Mouse (Mus musculus): ENCODE data around the gene Kif22. TPM values are rescaled to one million over a fixed set of nuclear protein-coding genes. Genes with fewer than 3 reads are reported as not detected.
A peak's percentile ranks its signal among the peaks of the same experiment; 100 is the strongest.
"Not testable (repeated sequence)": the region's sequence is repeated elsewhere in the genome, so short reads cannot be mapped to it uniquely, and the experiment has no call there.

Kif22 gene
- total RNA-seq (2018; cell fraction: chromatin; rRNA removed): 10 to 100 TPM in 4 of 26 experiments, 1 to 10 TPM in 21, under 1 TPM in 1; 0.95 to 20.4 (median 5.0) TPM
- total RNA-seq (2018; cell fraction: cytosol; rRNA removed): 1 to 10 TPM; 1.0 to 4.7 (median 1.8) TPM
- 10 to 100 TPM in 2 of 26 experiments, 1 to 10 TPM in 20, under 1 TPM in 4; 0.54 to 13.6 (median 3.4) TPM for total RNA-seq (2018; cell fraction: nucleus; rRNA removed)
- polyA plus RNA-seq (2018): 1.8 to 5.1 TPM (median 4.4 TPM) in 3 replicates

DNA sequence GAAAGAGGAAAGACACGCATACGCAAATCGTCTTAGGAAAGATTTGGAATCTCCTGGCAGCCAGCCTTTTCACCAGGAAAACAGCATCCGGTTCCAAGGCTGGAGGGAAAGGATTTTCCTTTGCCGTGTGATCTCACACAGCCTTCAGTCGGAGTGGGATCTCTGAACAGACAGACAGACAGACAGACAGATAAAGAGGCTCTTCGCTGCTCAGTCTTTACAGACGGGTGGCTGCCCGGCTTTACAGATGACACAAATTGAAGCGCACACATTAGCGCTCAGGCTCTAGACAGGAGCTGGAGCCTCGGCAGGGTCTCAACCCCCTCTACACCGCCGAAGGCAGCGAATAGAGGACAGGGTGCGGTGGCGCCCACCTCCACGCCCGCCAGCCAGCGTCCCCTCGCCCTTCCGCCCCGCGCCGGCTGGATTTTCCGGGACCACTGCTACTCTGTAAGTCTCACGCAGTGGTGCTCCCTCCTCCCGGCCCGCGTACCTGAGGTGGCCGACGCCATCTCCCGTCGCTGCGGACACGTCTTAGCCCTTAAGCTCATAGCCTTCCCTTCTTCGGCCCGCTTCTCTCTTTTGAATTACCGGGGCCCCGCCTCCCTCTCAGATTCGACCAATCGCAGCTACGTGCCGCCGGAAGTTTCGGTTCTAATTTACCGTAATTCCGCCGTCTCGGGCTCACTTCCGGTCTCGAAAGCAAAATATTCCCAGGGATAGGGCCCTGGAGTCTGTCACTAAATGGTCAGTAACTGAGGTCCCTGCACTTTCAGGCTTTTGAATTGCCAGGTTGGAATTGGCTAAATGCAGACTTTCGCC lies at the start of gene Kif22:
Gene Kif22, minus strand, starts transcription at position 621 of the 822 bp plus-strand sequence.
- Histone ChIP-seq H3K36me3 (ENCODE audit: inconsistent target) (no peaks in the 10 kb centered on the region), H3K4me3 (ENCODE audit: inconsistent target) (peak within 1 kb of the TSS; percentile 72), H3K79me2 (ENCODE audit: inconsistent target) (peaks cover 52% of the 10 kb centered on the region), H3K27ac (peak within 1 kb of the TSS; percentile 51)
- under 1% methylated on average over 53 of the region's 53 CpGs for WGBS (ENCODE audit: missing documents)

DNA sequence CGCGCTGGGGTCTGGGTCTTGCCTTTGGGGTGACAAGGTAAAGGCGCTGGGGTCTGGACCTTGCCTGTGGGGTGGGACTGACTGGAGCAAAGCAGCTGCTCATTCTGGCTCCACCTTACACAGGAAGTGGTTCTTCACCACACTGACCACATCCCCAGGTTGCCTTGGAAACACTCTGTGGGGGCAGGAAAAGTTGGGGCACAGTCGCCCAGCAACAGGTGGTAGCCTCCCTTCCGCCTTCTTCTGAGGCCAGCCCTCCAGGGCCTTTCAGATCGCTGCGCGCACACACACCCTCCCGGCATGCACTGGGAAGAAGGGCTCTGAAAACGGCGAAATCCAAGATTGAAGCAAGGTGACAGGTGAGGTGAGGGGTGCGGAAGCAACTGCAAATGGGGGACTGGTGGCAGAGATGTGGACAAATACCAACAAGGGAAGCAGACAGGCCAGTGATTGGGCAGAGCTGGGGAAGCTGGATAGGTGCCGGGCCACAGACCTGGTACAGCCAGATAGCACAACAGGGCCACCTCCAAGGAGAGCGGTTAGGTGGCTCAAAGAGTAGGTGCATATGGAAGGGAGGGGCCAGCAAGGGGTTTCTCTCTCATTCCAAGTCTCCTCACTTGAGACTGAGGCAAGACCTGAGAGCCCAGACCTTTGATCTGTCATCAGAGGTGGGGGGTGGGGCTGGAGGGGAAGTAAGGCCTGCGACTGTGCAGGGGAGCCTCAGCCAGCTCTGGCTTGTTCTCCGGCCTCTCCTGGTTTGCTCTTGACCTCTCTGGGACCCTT lies 49.0 kb upstream of the Kif22 start, which contains the start of gene AI467606:
Gene AI467606, plus strand, starts transcription at position 246 of the 783 bp plus-strand sequence.
- H3K36me3 ChIP-seq (ENCODE audit: inconsistent target): peaks cover 11% of the 10 kb centered on the region; the same call in 1 of the 2 replicates
- peak within 1 kb of the TSS; percentile 86 for H3K27ac ChIP-seq
- H3K4me3 ChIP-seq (ENCODE audit: inconsistent target): peak within 1 kb of the TSS; percentile 87
- peaks cover 26% of the 10 kb centered on the region for H3K79me2 ChIP-seq (ENCODE audit: inconsistent target)
- 1% methylated on average over 16 of the region's 16 CpGs for WGBS (ENCODE audit: missing documents)

DNA sequence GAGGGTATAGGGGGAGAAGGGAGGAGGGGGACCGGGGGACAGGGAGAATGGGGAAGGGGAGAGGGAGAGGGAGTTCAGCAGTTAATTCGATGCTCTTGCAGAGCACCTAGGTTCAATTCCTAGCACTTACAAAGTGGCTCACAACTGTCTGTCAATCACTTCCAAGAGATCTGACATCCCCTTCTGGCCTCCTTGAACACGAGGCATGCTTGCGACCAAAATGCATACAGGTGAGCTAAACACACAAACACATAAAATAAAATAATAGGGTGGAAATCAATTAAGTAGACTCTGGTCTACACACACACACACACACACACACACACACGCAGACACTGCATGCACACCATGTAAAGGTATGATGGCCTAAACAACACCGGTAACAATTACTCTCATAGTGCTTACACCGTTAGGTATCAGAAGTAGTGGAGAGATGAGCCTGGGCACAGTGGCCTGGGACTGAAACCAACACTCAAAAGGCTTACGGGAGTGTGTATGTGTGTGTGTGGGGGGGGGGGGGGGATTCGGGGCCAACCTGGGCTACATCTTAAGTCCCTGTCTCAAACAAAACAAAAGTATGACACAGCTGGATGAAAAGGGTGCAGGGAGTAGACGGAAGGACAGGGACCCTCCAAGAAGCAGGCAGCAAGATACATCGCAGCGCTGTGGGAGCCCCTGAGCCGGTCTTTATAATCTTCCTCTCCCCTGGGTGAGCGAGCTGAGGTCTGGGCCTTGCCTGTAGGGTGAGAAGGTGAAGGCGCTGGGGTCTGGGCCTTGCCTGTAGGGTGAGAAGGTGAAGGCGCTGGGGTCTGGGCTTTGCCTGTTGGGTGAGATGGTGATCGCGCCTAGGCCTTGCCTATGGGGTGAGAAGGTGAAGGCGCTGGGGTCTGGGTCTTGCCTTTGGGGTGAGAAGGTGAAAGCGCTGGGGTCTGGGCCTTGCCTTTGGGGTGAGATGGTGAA lies 48.2 kb upstream of the Kif22 start:
- Histone ChIP-seq H3K4me3 (ENCODE audit: inconsistent target) (peak overlapping the region; percentile 87), H3K79me2 (ENCODE audit: inconsistent target) (peaks cover 26% of the 10 kb centered on the region), H3K27ac (peak overlapping the region; percentile 86), H3K36me3 (ENCODE audit: inconsistent target) (peaks cover 11% of the 10 kb centered on the region; the same call in 1 of the 2 replicates)
- 35% methylated on average over 20 of the region's 20 CpGs for WGBS (ENCODE audit: missing documents)

DNA sequence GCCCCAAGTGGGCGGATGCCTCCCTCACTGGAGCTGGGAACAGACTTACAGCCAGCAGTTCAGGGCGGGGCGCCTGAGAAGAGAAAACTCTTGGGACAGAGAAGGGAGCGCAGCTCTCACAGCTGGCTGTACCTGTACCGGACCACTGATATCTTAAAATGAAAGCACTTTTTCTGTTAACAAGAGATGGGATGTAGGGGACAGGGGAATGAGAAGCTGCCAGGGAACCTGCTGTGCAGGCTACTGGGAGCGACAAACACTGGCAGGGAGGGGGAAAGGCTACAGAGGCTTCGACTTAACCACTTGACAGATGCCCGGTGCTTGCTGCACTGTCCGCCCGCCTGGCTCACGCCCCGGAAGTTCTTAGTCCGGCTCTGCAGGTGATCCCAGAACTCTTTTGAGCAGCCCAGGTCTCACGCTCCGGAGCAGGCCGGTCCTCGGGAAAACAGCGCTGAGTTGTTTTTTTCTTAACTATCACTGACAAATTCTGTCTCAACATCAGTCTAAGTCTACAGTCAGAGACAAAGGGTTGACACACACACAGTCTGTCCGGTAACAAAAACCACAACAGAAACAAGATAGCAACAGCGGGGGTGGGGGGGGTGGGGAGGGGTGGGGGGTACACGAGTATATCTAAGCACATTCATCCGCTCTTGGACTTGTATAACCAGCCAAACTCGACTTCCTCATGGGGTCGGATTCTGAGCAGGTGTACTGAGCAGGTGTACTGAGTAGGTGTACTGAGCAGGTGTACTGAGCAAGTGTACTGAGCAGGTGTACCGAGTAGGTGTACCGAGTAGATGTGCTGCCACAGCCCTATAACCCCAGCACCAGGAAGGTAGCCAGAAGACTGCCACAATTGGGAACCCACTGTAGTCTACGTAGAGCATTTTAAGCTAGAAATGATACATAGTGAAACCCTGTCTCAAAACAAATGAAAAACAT lies 46.9 kb upstream of the Kif22 start:
- WGBS (ENCODE audit: missing documents): 25% methylated on average over 27 of the region's 27 CpGs
- peaks cover 26% of the 10 kb centered on the region for H3K79me2 ChIP-seq (ENCODE audit: inconsistent target)
- H3K4me3 ChIP-seq (ENCODE audit: inconsistent target): no peak overlapping the region
- H3K36me3 ChIP-seq (ENCODE audit: inconsistent target): peaks cover 11% of the 10 kb centered on the region; the same call in 1 of the 2 replicates
- H3K27ac ChIP-seq: no peak overlapping the region

DNA sequence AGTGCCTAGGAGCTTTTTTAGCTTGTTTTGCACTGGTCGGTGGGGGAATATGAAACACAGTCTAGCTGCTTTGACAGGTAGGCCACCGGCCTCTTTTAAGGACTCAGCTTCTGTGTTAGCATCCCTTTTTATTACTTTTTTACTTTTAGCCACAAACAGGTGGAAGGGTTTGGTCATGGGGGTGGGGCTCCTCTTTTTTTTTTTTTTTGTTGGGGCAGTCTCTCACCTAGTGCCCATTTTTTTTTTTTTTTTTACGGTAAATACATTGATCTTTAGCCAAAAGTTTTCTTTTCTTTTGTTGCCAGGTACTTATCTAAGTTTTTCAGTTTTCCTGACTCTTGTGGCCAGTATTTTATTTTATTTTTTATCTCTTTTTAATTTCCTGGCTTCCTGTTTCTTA lies 45.8 kb upstream of the Kif22 start:
- 82% methylated on average over 2 of the region's 3 CpGs for WGBS (ENCODE audit: missing documents)
- H3K4me3 ChIP-seq (ENCODE audit: inconsistent target): no peak overlapping the region
- H3K79me2 ChIP-seq (ENCODE audit: inconsistent target): peaks cover 18% of the 10 kb centered on the region
- no peak overlapping the region for H3K27ac ChIP-seq
- peaks cover 7% of the 10 kb centered on the region; the same call in 1 of the 2 replicates for H3K36me3 ChIP-seq (ENCODE audit: inconsistent target)

DNA sequence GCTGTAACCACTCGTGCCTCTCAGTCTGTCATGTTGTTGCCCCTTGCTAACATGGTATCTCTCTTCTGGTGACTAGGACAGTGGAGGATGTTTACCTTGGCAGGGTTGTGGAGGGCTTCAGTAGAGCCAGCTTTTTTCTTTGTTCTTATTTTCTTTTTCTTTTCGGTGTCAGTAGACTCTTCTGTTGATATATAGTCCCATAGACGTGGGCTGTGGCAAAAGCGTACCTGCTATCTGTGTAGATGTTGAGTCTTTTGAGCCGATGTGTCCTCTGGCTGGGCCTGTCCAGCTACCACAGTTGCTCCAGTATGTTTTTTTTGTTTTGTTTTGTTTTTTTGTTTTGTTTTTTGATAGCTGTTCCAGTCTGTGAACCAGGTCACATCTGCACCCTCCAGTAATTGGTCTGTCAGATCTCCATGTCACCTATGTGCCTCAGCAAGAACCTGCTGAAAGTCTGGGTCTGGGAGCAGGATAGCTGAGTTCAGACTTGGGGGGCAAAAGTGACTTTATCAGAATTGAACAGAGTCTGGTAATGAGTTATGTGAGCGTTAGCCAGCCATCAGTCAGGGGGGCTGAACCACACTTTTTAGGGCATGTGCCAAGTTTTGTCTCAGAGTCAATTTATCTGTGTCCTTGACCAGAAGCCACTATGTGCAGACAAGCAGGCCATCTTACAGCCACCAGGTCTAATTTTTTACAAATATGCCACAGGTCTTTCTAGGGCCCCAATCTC lies 45.2 kb upstream of the Kif22 start, which contains the start of gene Zg16:
Gene Zg16, minus strand, starts transcription at position 51 of the 733 bp plus-strand sequence.
- not testable (repeated sequence) for H3K4me3 ChIP-seq (ENCODE audit: inconsistent target); H3K36me3 ChIP-seq (ENCODE audit: inconsistent target); H3K27ac ChIP-seq
- WGBS (ENCODE audit: missing documents): 95% methylated on average over 6 of the region's 6 CpGs
- peaks cover 11% of the 10 kb centered on the region for H3K79me2 ChIP-seq (ENCODE audit: inconsistent target)

DNA sequence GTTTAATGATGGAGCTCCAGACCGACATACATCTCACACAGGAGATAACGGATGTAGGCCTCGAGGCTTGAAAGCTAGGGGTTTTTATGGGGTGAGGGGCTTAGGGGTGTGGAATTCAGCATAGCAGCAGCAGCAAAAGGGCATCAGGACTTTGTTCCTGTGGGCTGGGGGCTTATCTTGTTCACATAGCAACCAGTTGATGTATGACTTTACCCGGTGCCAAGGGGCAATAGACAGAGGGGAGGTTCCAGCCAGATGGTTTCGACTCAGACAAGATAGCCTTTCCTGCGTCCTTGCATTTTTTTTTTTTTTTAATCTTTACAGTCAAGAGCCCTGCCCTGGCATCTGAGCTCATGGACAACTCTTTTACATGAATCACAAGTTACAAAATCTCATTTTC lies 43.5 kb upstream of the Kif22 start:
- H3K79me2 ChIP-seq (ENCODE audit: inconsistent target); H3K4me3 ChIP-seq (ENCODE audit: inconsistent target); H3K27ac ChIP-seq; H3K36me3 ChIP-seq (ENCODE audit: inconsistent target): not testable (repeated sequence)
- WGBS (ENCODE audit: missing documents): 92% methylated on average over 5 of the region's 6 CpGs

DNA sequence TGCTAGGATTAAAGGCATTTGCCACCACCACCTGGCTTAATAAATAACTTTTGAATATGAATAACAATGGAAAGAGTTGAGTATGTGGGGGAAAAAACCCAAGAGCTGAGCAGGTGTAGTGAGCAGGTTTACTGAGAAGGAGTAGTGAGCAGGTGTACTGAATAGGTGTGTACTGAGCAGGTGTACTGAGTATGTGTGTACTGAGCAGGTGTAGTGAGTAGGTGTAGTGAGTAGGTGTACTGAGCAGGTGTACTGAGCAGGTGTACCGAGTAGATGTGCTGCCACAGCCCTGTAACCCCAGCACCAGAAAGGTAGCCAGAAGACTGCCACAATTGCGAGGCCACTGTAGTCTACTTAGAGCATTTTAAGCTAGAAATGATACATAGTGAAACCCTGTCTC lies 42.5 kb upstream of the Kif22 start:
- Histone ChIP-seq H3K4me3 (ENCODE audit: inconsistent target) (no peak overlapping the region), H3K79me2 (ENCODE audit: inconsistent target) (no peaks in the 10 kb centered on the region), H3K27ac (no peak overlapping the region), H3K36me3 (ENCODE audit: inconsistent target) (no peaks in the 10 kb centered on the region)
- 80% methylated on average over 1 of the region's 2 CpGs for WGBS (ENCODE audit: missing documents)

DNA sequence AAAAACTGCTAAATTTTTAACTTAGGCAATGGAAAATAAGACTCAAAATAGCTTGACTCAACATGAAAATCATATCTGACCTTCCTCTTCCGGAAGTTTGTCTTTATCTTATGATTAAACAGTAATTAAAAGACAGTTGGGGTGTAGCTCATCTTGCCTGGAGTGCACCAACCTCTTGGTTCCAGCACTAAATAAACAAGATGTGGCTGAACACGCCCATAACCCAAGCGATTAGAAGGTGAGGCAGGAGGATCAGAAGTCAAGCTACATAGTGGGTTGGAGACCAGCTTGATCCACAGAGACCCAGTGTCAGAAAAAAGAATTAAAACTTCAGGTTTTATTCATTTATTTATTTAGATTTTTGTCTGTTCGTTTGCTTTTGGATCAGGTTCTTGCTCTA lies 41.4 kb upstream of the Kif22 start:
- Histone ChIP-seq H3K4me3 (ENCODE audit: inconsistent target) (no peak overlapping the region), H3K27ac (no peak overlapping the region), H3K79me2 (ENCODE audit: inconsistent target) (no peaks in the 10 kb centered on the region), H3K36me3 (ENCODE audit: inconsistent target) (no peaks in the 10 kb centered on the region)
- WGBS (ENCODE audit: missing documents): 89% methylated on average over 4 of the region's 4 CpGs

DNA sequence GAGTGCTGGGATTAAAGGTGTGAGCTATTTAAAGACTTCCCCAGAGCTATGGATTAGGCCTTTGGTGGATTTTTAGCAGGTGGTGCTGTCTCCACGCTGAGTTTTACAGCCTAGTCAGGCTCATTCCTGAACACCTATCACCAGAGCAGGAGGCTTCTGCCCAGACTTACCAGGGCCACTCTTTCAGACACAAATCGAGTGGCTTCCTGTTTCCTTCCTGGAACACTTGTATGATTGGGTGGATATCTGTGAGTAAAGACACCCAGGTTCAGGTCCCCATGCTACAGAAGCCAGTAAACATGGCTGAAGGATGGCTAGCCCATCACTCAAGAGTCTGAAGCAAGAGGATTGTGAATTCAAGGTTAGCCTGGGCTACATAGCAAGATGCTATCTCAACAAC lies 40.7 kb upstream of the Kif22 start:
- H3K4me3 ChIP-seq (ENCODE audit: inconsistent target): no peak overlapping the region
- 10% methylated on average over 2 of the region's 2 CpGs for WGBS (ENCODE audit: missing documents)
- H3K27ac ChIP-seq: no peak overlapping the region
- no peaks in the 10 kb centered on the region for H3K79me2 ChIP-seq (ENCODE audit: inconsistent target)
- H3K36me3 ChIP-seq (ENCODE audit: inconsistent target): no peaks in the 10 kb centered on the region

DNA sequence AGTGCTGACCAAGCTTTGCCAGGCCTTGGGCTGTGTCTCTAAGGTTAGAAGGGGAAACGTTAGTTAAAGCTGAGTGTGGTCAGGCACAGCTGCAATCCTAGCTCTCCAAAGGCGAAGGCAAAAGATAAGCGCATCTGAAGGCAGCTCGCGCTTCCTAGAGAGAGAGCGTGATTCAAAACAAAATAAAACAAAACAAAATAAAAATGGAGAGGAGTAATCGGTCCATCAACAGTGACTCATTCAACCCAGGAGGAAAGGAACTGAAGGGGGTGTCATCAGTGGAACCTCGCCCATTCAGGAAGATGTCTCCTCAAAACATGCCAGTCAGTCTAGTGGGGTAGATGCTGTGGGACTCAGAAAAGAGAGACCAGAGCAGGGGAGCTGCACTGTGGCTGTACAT lies 40.0 kb upstream of the Kif22 start:
- Histone ChIP-seq H3K27ac (no peak overlapping the region), H3K79me2 (ENCODE audit: inconsistent target) (no peaks in the 10 kb centered on the region), H3K4me3 (ENCODE audit: inconsistent target) (no peak overlapping the region), H3K36me3 (ENCODE audit: inconsistent target) (no peaks in the 10 kb centered on the region)
- 73% methylated on average over 8 of the region's 8 CpGs for WGBS (ENCODE audit: missing documents)

DNA sequence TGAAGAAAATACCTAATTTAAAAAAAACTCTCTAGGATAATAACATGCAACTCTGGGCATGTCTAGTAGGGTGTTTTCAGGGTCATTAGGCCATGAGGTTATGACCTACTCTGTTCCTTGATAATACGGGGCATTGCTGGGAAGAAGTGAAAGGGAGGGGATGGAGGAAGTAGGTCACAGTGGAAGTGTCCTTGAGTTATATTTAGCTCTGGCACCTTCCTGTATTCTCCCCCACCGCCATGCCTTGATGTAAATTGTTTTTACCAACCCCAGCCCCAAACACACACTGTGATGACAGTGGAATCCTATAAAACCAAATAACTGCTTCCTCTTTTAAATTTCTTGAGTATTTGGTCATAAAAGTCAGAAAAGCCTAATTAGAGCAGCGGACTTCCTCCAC lies 37.8 kb upstream of the Kif22 start:
- no peak overlapping the region for H3K4me3 ChIP-seq (ENCODE audit: inconsistent target)
- H3K36me3 ChIP-seq (ENCODE audit: inconsistent target): no peaks in the 10 kb centered on the region
- no peaks in the 10 kb centered on the region for H3K79me2 ChIP-seq (ENCODE audit: inconsistent target)
- peak overlapping the region; percentile 35 for H3K27ac ChIP-seq
- 4% methylated on average over 3 of the region's 3 CpGs for WGBS (ENCODE audit: missing documents)

Data from macrophage (primary cell).